14 mouse cellular contexts compared by ENCODE assay signal in the genomic region with DNA sequence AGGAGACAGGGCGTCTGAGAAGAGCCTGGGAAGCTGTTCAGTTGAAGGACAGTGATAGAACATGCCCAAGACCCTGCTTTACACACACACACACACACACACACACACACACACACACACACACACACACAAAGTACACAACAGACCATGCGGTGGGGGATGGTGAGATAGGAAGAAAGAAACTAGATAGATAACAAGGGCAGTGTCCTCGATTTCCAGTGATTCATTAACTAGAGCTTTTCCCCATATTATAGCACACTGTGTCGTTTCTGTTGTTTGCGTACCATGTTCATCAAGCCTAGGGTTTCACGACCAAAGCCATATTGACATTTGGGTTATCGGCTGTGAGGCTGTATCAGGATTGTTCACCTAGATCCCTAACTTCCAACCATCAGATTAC.
"Had no signal": no experiment of that assay in that cellular context is flagged by ENCODE, and none has a peak within 500 bp of the region (broad histone marks: within the 10 kb centered on the region; RNA-seq: fewer than 3 reads in every experiment).

No protein-coding gene starts in this region.

- H3K4me3 ChIP-seq: limb, embryonic 13.5 days; midbrain, embryonic 15.5 days; neural tube, embryonic 12.5 days had no signal

- H3K27ac ChIP-seq: kidney, postnatal 0 days; limb, embryonic 13.5 days; midbrain, embryonic 15.5 days; neural tube, embryonic 12.5 days had no signal

- H3K4me1 ChIP-seq: midbrain, embryonic 15.5 days; neural tube, embryonic 12.5 days had no signal

- H3K9ac ChIP-seq: limb, embryonic 13.5 days; lung, embryonic 14.5 days; midbrain, embryonic 15.5 days; neural tube, embryonic 12.5 days had no signal

- H3K4me2 ChIP-seq: limb, embryonic 13.5 days; lung, embryonic 14.5 days; midbrain, embryonic 11.5 days; midbrain, embryonic 15.5 days; neural tube, embryonic 12.5 days had no signal

- ATAC-seq: hindbrain, embryonic 16.5 days; midbrain, embryonic 15.5 days had no signal

- H3K27me3 ChIP-seq: limb, embryonic 13.5 days; midbrain, embryonic 15.5 days; neural tube, embryonic 12.5 days had no signal

- H3K9me3 ChIP-seq: limb, embryonic 13.5 days; midbrain, embryonic 15.5 days; neural tube, embryonic 12.5 days had no signal

- DNase-seq: kidney, adult 11 months; kidney, adult 9 months; kidney, postnatal 36 days; lung, embryonic 14.5 days; lung, postnatal 10 days; lung, postnatal 4 days; right cerebral cortex, postnatal 4 days; thymus, postnatal 36 days had no signal

- H3K36me3 ChIP-seq: midbrain, embryonic 15.5 days had no signal
